Mouse (Mus musculus): ENCODE measurements around the gene St8sia6. TPM values are rescaled to one million over a fixed set of nuclear protein-coding genes. Genes with fewer than 3 reads are reported as not detected.

Gene St8sia6
- polyA plus RNA-seq, 1 experiment from 2014 or later: 1.1 TPM

- H3K4me3 ChIP-seq (ENCODE audit: low read depth, low read length): no peak overlapping the region
- H3K9me3 ChIP-seq (ENCODE audit: control insufficient read depth, low read depth, low read length): no peaks in the 10 kb centered on the region
- no peaks in the 10 kb centered on the region for H3K36me3 ChIP-seq (ENCODE audit: control insufficient read depth, insufficient read depth, low read length)
- H3K4me1 ChIP-seq (ENCODE audit: control insufficient read depth, insufficient read depth, low read length): no peaks in the 10 kb centered on the region
- H3K4me2 ChIP-seq (replicated peaks; ENCODE audit: low read depth, low read length): no peak overlapping the region
- H3K9ac ChIP-seq (replicated peaks; ENCODE audit: low read depth, low read length): no peak overlapping the region
- ATAC-seq (ENCODE audit: insufficient number of reproducible peaks, insufficient read depth, low FRiP score, low read depth): no peak
- WGBS: 62% methylated on average over 4 of the region's 4 CpGs
- no peak overlapping the region for H3K27ac ChIP-seq (ENCODE audit: low read length)
- H3K27me3 ChIP-seq (ENCODE audit: control insufficient read depth, insufficient read depth, low read length): no peaks in the 10 kb centered on the region
Measured at GRCm38 (mm10) chr2:13722241-13722640, 71.6 kb downstream of the St8sia6 start.

- Histone ChIP-seq H3K27me3 (ENCODE audit: control insufficient read depth, insufficient read depth, low read length) (no peaks in the 10 kb centered on the region), H3K4me3 (ENCODE audit: low read depth, low read length) (no peak overlapping the region), H3K4me1 (ENCODE audit: control insufficient read depth, insufficient read depth, low read length) (no peaks in the 10 kb centered on the region), H3K36me3 (ENCODE audit: control insufficient read depth, insufficient read depth, low read length) (no peaks in the 10 kb centered on the region), H3K4me2 (replicated peaks; ENCODE audit: low read depth, low read length) (no peak overlapping the region), H3K9me3 (ENCODE audit: control insufficient read depth, low read depth, low read length) (no peaks in the 10 kb centered on the region), H3K9ac (replicated peaks; ENCODE audit: low read depth, low read length) (no peak overlapping the region), H3K27ac (ENCODE audit: low read length) (no peak overlapping the region)
- 73% methylated on average over 6 of the region's 6 CpGs for WGBS
- no peak for ATAC-seq (ENCODE audit: insufficient number of reproducible peaks, insufficient read depth, low FRiP score, low read depth)
Measured at GRCm38 (mm10) chr2:13718628-13719185, 75.2 kb downstream of the St8sia6 start.

- H3K4me2 ChIP-seq (replicated peaks; ENCODE audit: low read depth, low read length): no peak overlapping the region
- H3K9me3 ChIP-seq (ENCODE audit: control insufficient read depth, low read depth, low read length): no peaks in the 10 kb centered on the region
- ATAC-seq (ENCODE audit: insufficient number of reproducible peaks, insufficient read depth, low FRiP score, low read depth): peak; percentile 79; the same call in 1 of the 2 replicates
- no peaks in the 10 kb centered on the region for H3K4me1 ChIP-seq (ENCODE audit: control insufficient read depth, insufficient read depth, low read length)
- H3K27me3 ChIP-seq (ENCODE audit: control insufficient read depth, insufficient read depth, low read length): no peaks in the 10 kb centered on the region
- no peak overlapping the region for H3K27ac ChIP-seq (ENCODE audit: low read length)
- no peak overlapping the region for H3K9ac ChIP-seq (replicated peaks; ENCODE audit: low read depth, low read length)
- H3K4me3 ChIP-seq (ENCODE audit: low read depth, low read length): no peak overlapping the region
- WGBS: 27% methylated on average over 1 of the region's 1 CpGs
- H3K36me3 ChIP-seq (ENCODE audit: control insufficient read depth, insufficient read depth, low read length): no peaks in the 10 kb centered on the region
Measured at GRCm38 (mm10) chr2:13708785-13709184, 85.1 kb downstream of the St8sia6 start.

- H3K4me2 ChIP-seq (replicated peaks; ENCODE audit: low read depth, low read length): no peak overlapping the region
- no peaks in the 10 kb centered on the region for H3K36me3 ChIP-seq (ENCODE audit: control insufficient read depth, insufficient read depth, low read length)
- H3K27ac ChIP-seq (ENCODE audit: low read length): no peak overlapping the region
- H3K4me3 ChIP-seq (ENCODE audit: low read depth, low read length): no peak overlapping the region
- H3K9ac ChIP-seq (replicated peaks; ENCODE audit: low read depth, low read length): no peak overlapping the region
- H3K27me3 ChIP-seq (ENCODE audit: control insufficient read depth, insufficient read depth, low read length): no peaks in the 10 kb centered on the region
- no peaks in the 10 kb centered on the region for H3K9me3 ChIP-seq (ENCODE audit: control insufficient read depth, low read depth, low read length)
- H3K4me1 ChIP-seq (ENCODE audit: control insufficient read depth, insufficient read depth, low read length): no peaks in the 10 kb centered on the region
- ATAC-seq (ENCODE audit: insufficient number of reproducible peaks, insufficient read depth, low FRiP score, low read depth): no peak
Measured at GRCm38 (mm10) chr2:13697514-13697913, 96.3 kb downstream of the St8sia6 start.

GRCm38 (mm10) chr2:13694417-13694816 lies 99.4 kb downstream of the St8sia6 start:
- ATAC-seq (ENCODE audit: insufficient number of reproducible peaks, insufficient read depth, low FRiP score, low read depth): no peak
- WGBS: 70% methylated on average over 2 of the region's 2 CpGs
- Histone ChIP-seq H3K36me3 (ENCODE audit: control insufficient read depth, insufficient read depth, low read length) (no peaks in the 10 kb centered on the region), H3K27ac (ENCODE audit: low read length) (no peak overlapping the region), H3K4me2 (replicated peaks; ENCODE audit: low read depth, low read length) (no peak overlapping the region), H3K4me3 (ENCODE audit: low read depth, low read length) (no peak overlapping the region), H3K9ac (replicated peaks; ENCODE audit: low read depth, low read length) (no peak overlapping the region), H3K27me3 (ENCODE audit: control insufficient read depth, insufficient read depth, low read length) (no peaks in the 10 kb centered on the region), H3K4me1 (ENCODE audit: control insufficient read depth, insufficient read depth, low read length) (no peaks in the 10 kb centered on the region), H3K9me3 (ENCODE audit: control insufficient read depth, low read depth, low read length) (no peaks in the 10 kb centered on the region)

- Histone ChIP-seq H3K36me3 (ENCODE audit: control insufficient read depth, insufficient read depth, low read length) (no peaks in the 10 kb centered on the region), H3K4me2 (replicated peaks; ENCODE audit: low read depth, low read length) (no peak overlapping the region), H3K27me3 (ENCODE audit: control insufficient read depth, insufficient read depth, low read length) (no peaks in the 10 kb centered on the region), H3K27ac (ENCODE audit: low read length) (no peak overlapping the region), H3K9ac (replicated peaks; ENCODE audit: low read depth, low read length) (no peak overlapping the region), H3K4me1 (ENCODE audit: control insufficient read depth, insufficient read depth, low read length) (no peaks in the 10 kb centered on the region), H3K4me3 (ENCODE audit: low read depth, low read length) (no peak overlapping the region), H3K9me3 (ENCODE audit: control insufficient read depth, low read depth, low read length) (no peaks in the 10 kb centered on the region)
- 61% methylated on average over 4 of the region's 4 CpGs for WGBS
- ATAC-seq (ENCODE audit: insufficient number of reproducible peaks, insufficient read depth, low FRiP score, low read depth): no peak
Measured at GRCm38 (mm10) chr2:13684380-13684779, 109.5 kb downstream of the St8sia6 start.

- Histone ChIP-seq H3K27me3 (ENCODE audit: control insufficient read depth, insufficient read depth, low read length) (no peaks in the 10 kb centered on the region), H3K4me1 (ENCODE audit: control insufficient read depth, insufficient read depth, low read length) (no peaks in the 10 kb centered on the region), H3K4me2 (replicated peaks; ENCODE audit: low read depth, low read length) (no peak overlapping the region), H3K36me3 (ENCODE audit: control insufficient read depth, insufficient read depth, low read length) (no peaks in the 10 kb centered on the region), H3K9me3 (ENCODE audit: control insufficient read depth, low read depth, low read length) (no peaks in the 10 kb centered on the region), H3K4me3 (ENCODE audit: low read depth, low read length) (no peak overlapping the region), H3K27ac (ENCODE audit: low read length) (no peak overlapping the region), H3K9ac (replicated peaks; ENCODE audit: low read depth, low read length) (no peak overlapping the region)
- WGBS: 86% methylated on average over 2 of the region's 2 CpGs
- no peak for ATAC-seq (ENCODE audit: insufficient number of reproducible peaks, insufficient read depth, low FRiP score, low read depth)
Measured at GRCm38 (mm10) chr2:13683205-13683570, 110.7 kb downstream of the St8sia6 start.

GRCm38 (mm10) chr2:13682488-13683204 lies 111.2 kb downstream of the St8sia6 start:
- no peaks in the 10 kb centered on the region for H3K27me3 ChIP-seq (ENCODE audit: control insufficient read depth, insufficient read depth, low read length)
- WGBS: 56% methylated on average over 4 of the region's 4 CpGs
- H3K9ac ChIP-seq (replicated peaks; ENCODE audit: low read depth, low read length): no peak overlapping the region
- no peak overlapping the region for H3K4me2 ChIP-seq (replicated peaks; ENCODE audit: low read depth, low read length)
- no peak overlapping the region for H3K27ac ChIP-seq (ENCODE audit: low read length)
- no peaks in the 10 kb centered on the region for H3K9me3 ChIP-seq (ENCODE audit: control insufficient read depth, low read depth, low read length)
- no peaks in the 10 kb centered on the region for H3K4me1 ChIP-seq (ENCODE audit: control insufficient read depth, insufficient read depth, low read length)
- no peaks in the 10 kb centered on the region for H3K36me3 ChIP-seq (ENCODE audit: control insufficient read depth, insufficient read depth, low read length)
- no peak for ATAC-seq (ENCODE audit: insufficient number of reproducible peaks, insufficient read depth, low FRiP score, low read depth)
- no peak overlapping the region for H3K4me3 ChIP-seq (ENCODE audit: low read depth, low read length)

- ATAC-seq (ENCODE audit: insufficient number of reproducible peaks, insufficient read depth, low FRiP score, low read depth): no peak
- no peaks in the 10 kb centered on the region for H3K4me1 ChIP-seq (ENCODE audit: control insufficient read depth, insufficient read depth, low read length)
- WGBS: 71% methylated on average over 3 of the region's 3 CpGs
Measured at GRCm38 (mm10) chr2:13672946-13673345, 120.9 kb downstream of the St8sia6 start.

More at GRCm38 (mm10) chr2:13672946-13673345, 120.9 kb downstream of the St8sia6 start:
- Histone ChIP-seq H3K36me3 (ENCODE audit: control insufficient read depth, insufficient read depth, low read length) (no peaks in the 10 kb centered on the region), H3K9me3 (ENCODE audit: control insufficient read depth, low read depth, low read length) (no peaks in the 10 kb centered on the region), H3K9ac (replicated peaks; ENCODE audit: low read depth, low read length) (no peak overlapping the region), H3K4me3 (ENCODE audit: low read depth, low read length) (no peak overlapping the region), H3K27me3 (ENCODE audit: control insufficient read depth, insufficient read depth, low read length) (no peaks in the 10 kb centered on the region), H3K27ac (ENCODE audit: low read length) (no peak overlapping the region), H3K4me2 (replicated peaks; ENCODE audit: low read depth, low read length) (no peak overlapping the region)
